Mouse (Mus musculus): ENCODE data around the gene Myh13. TPM values are rescaled to one million over a fixed set of nuclear protein-coding genes. Genes with fewer than 3 reads are reported as not detected.

The Myh13 gene
- polyA plus RNA-seq (2012; rRNA removed): 0.02 TPM in 2 replicates

DNA sequence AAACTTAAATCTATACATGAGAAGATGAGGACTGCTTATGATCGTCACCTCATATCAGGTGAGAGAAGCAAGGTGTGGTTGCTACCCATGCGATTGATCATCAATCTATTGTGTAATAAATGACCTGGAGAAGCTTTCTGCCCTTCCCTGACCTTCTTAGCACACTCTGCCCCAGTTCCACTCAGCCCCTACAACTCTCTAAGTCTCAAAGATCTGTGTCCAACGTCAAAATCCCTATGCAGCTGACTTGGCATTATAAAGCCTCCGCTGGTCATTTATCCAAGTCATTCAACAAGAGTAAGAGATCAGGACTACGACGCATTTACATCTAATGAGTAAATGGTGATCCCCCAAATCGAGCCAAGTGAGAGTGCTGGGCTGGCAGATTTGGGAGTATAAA lies at the start of gene Myh13:
Gene Myh13 (plus strand): TSS at position 301 of the 400 bp plus-strand sequence.

DNA sequence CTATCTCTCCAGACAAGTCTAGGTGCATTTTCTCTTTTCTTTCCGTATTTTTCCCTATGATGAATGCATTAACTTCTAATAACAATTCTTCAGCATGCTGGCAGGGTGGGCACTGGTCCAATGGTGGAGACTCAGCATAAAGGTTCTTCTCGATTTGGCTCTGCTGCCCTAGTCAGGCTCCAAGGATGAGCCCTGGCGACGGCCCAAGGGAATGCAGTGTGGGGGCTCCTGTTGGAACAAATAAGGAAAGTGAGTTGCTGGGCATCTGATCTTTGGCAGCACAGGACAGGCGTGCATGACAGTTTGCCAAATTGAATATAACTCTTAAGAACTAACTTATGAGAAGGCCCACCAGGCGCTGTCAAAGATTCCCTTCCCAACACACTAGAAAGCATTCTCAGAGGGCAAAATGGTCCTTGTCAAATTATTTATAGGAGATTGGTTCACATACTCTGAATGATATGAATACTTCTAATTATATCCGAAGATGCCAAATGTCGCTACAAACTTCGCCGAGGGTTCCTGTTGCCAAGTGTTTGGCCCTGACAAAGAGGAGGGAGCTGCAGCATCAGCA lies 44.8 kb upstream of the Myh13 start, which contains the start of gene Myh8:
Gene Myh8 (plus strand): TSS at position 524 of the 574 bp plus-strand sequence.

Other genes with a start within 250 kb of the Myh13 start
- gene Myh3, start 243.4 kb upstream of the Myh13 start, polyA plus RNA-seq (2012; rRNA removed): 0.80 and 20.1 TPM in 2 replicates
- 0.01 TPM in 2 replicates for gene Myh2, start 150.6 kb upstream of the Myh13 start, polyA plus RNA-seq (2012; rRNA removed)
- 0.02 and 0.10 TPM in 2 replicates for gene Myh1, start 121.6 kb upstream of the Myh13 start, polyA plus RNA-seq (2012; rRNA removed)
- gene Myh4, start 83.6 kb upstream of the Myh13 start, polyA plus RNA-seq (2012; rRNA removed): 0.14 TPM in 1 of 2 replicates, not detected in the other
- gene Myh8, start 44.5 kb upstream of the Myh13 start, polyA plus RNA-seq (2012; rRNA removed): 0.02 and 1.8 TPM in 2 replicates
- gene Gas7, start 133.8 kb downstream of the Myh13 start, polyA plus RNA-seq (2012; rRNA removed): 2.0 and 2.6 TPM in 2 replicates